Mouse (Mus musculus) E14TG2a.4 (cell line): ENCODE results near the gene Gm45713.
A peak's percentile ranks its signal among the peaks of the same experiment; 100 is the strongest.
"Not testable (repeated sequence)": the region's sequence is repeated elsewhere in the genome, so short reads cannot be mapped to it uniquely, and the experiment has no call there.

Source experiments
- H3K27me3 ChIP-seq: 2 replicates; pipeline ENCODE4 v1.6.1; 2014; ENCODE audit warnings: low read length, control low read depth; ENCODE audit not compliant: insufficient read depth
- H3K36me3 ChIP-seq: 2 replicates; pipeline ENCODE4 v1.6.1; 2014; ENCODE audit warnings: low read length, control low read depth; ENCODE audit not compliant: insufficient read depth
- H3K4me1 ChIP-seq: replicated peaks from 2 replicates; pipeline ENCODE4 v1.6.1; 2014; ENCODE audit warnings: low read depth, low read length, control low read depth
- H3K4me3 ChIP-seq: replicated peaks from 2 replicates; pipeline ENCODE4 v1.5.1; 2014; ENCODE audit warnings: mild to moderate bottlenecking, low read length
- H3K9me3 ChIP-seq: 2 replicates; pipeline ENCODE4 v1.6.1; 2014; ENCODE audit warnings: low read length, control low read depth
- CTCF ChIP-seq: conservative IDR thresholded peaks from 2 replicates; pipeline ENCODE4 v1.5.1; 2014; ENCODE audit warnings: low read length
- NANOG ChIP-seq: IDR thresholded peaks from 2 replicates; pipeline ENCODE4 v1.6.1; 2014; ENCODE audit warnings: borderline replicate concordance, low read length, mixed read lengths
- POU5F1 ChIP-seq: IDR thresholded peaks from 2 replicates; pipeline ENCODE4 v1.6.1; 2014; ENCODE audit warnings: low read length, borderline replicate concordance

Gene Gm45713

GRCm38 (mm10) chr7:45153586-45153985 lies 17.6 kb upstream of the Gm45713 start:
- H3K4me1 ChIP-seq: peaks cover 62% of the 10 kb centered on the region
- H3K4me3 ChIP-seq: peak overlapping the region; percentile 89
- H3K36me3 ChIP-seq: peaks cover 46% of the 10 kb centered on the region
- H3K27me3 ChIP-seq: no peaks in the 10 kb centered on the region
- TF ChIP-seq NANOG (no peak), POU5F1 (no peak), CTCF (no peak)
- no peaks in the 10 kb centered on the region for H3K9me3 ChIP-seq

- not testable (repeated sequence) for H3K9me3 ChIP-seq, H3K27me3 ChIP-seq
- H3K4me1 ChIP-seq: peaks cover 59% of the 10 kb centered on the region
- peaks cover 46% of the 10 kb centered on the region for H3K36me3 ChIP-seq
- H3K4me3 ChIP-seq: peak overlapping the region; percentile 89
Observed at GRCm38 (mm10) chr7:45153052-45153451, 17.0 kb upstream of the Gm45713 start.

GRCm38 (mm10) chr7:45151303-45151702 lies 15.3 kb upstream of the Gm45713 start:
- no peaks in the 10 kb centered on the region for H3K27me3 ChIP-seq
- H3K9me3 ChIP-seq: no peaks in the 10 kb centered on the region
- H3K36me3 ChIP-seq: peaks cover 54% of the 10 kb centered on the region
- H3K4me1 ChIP-seq: peaks cover 53% of the 10 kb centered on the region
- TF ChIP-seq CTCF (no peak), NANOG (no peak), POU5F1 (no peak)
- no peak overlapping the region for H3K4me3 ChIP-seq

GRCm38 (mm10) chr7:45150321-45150720 lies 14.3 kb upstream of the Gm45713 start:
- TF ChIP-seq CTCF (no peak), POU5F1 (no peak), NANOG (no peak)
- H3K9me3 ChIP-seq: no peaks in the 10 kb centered on the region
- no peak overlapping the region for H3K4me3 ChIP-seq

GRCm38 (mm10) chr7:45149545-45149944 lies 13.5 kb upstream of the Gm45713 start:
- Histone ChIP-seq H3K4me1 (peaks cover 37% of the 10 kb centered on the region), H3K4me3 (no peak overlapping the region), H3K36me3 (peaks cover 71% of the 10 kb centered on the region), H3K9me3 (no peaks in the 10 kb centered on the region), H3K27me3 (no peaks in the 10 kb centered on the region)
- no peak for TF ChIP-seq NANOG
- no peak for TF ChIP-seq CTCF
- TF ChIP-seq POU5F1: no peak

More at GRCm38 (mm10) chr7:45150321-45150720, 14.3 kb upstream of the Gm45713 start:
- no peaks in the 10 kb centered on the region for H3K27me3 ChIP-seq
- peaks cover 43% of the 10 kb centered on the region for H3K4me1 ChIP-seq
- H3K36me3 ChIP-seq: peaks cover 63% of the 10 kb centered on the region

DNA sequence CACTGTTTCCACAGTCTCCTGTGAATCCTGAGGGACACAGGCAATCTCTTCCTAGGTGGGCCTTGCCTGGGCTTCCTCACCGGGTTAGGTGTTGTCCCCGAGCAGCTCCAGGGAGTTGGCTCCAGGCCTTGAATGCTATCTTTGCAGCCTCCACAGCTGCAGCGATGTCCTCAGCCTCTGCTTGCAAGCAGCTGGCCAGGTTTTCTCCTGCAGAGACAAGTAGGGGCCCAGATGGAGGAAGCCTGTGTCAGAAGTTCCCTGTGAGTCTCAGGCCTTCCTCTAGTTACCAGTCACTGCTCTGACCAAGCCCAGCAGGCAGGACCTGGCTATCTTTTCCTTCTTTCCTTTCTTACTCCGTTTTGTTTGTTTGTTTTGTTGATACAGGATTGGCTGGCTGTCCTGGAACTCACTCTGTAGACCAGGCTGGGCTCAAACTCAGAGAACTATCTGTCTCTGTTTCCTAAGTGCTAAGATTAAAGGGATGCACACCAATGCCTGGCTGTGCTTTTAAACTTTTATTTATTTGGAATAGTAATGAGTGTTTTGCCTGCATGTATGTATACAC lies 12.6 kb upstream of the Gm45713 start:
- Histone ChIP-seq H3K27me3 (no peaks in the 10 kb centered on the region), H3K4me1 (peaks cover 37% of the 10 kb centered on the region), H3K9me3 (no peaks in the 10 kb centered on the region), H3K4me3 (no peak overlapping the region), H3K36me3 (peaks cover 81% of the 10 kb centered on the region)
- TF ChIP-seq CTCF (no peak), POU5F1 (no peak)

- H3K4me3 ChIP-seq: no peak overlapping the region
- TF ChIP-seq POU5F1: no peak
- no peak for TF ChIP-seq CTCF
- TF ChIP-seq NANOG: no peak
- H3K4me1 ChIP-seq: peaks cover 31% of the 10 kb centered on the region
- no peaks in the 10 kb centered on the region for H3K27me3 ChIP-seq
- H3K9me3 ChIP-seq: no peaks in the 10 kb centered on the region
- peaks cover 88% of the 10 kb centered on the region for H3K36me3 ChIP-seq
Observed at GRCm38 (mm10) chr7:45147899-45148298, 11.9 kb upstream of the Gm45713 start.

GRCm38 (mm10) chr7:45147267-45147666 lies 11.2 kb upstream of the Gm45713 start:
- H3K9me3 ChIP-seq: no peaks in the 10 kb centered on the region
- no peaks in the 10 kb centered on the region for H3K27me3 ChIP-seq
- TF ChIP-seq POU5F1 (no peak), CTCF (no peak), NANOG (no peak)
- H3K4me1 ChIP-seq: peaks cover 31% of the 10 kb centered on the region
- no peak overlapping the region for H3K4me3 ChIP-seq
- H3K36me3 ChIP-seq: peaks cover 94% of the 10 kb centered on the region

DNA sequence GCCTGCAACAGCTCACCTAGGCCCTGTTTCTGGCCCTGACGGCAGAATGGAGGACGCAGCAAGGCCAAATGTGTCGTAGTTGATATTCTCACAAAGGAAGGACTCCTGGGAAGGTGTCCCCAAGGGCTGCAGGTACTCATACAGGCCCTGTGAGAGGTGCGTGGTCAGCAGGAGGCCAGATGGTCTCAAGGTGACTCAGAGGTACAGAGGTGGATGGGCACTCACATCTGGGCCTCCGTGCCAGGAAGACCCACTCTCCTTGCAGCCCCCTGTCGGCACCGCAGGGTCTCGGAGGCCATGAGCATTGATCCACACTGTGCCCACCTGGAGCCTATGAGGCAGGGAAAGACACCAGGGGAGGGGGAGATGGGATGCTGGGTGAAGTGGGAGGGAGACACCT lies 9.4 kb upstream of the Gm45713 start:
- no peaks in the 10 kb centered on the region for H3K27me3 ChIP-seq
- TF ChIP-seq POU5F1 (no peak), NANOG (no peak), CTCF (no peak)
- H3K9me3 ChIP-seq: no peaks in the 10 kb centered on the region
- no peak overlapping the region for H3K4me3 ChIP-seq
- H3K4me1 ChIP-seq: peaks cover 14% of the 10 kb centered on the region
- H3K36me3 ChIP-seq: peaks cover 94% of the 10 kb centered on the region
